Mouse (Mus musculus) kidney, adult 8-10 months (tissue): Measurements from ENCODE around the gene Smad3.

Experiments
- DNase-seq, 2 experiments: peaks; one replicate each; pipeline ENCODE4 v3.0.0; 2022

The Smad3 gene

DNA sequence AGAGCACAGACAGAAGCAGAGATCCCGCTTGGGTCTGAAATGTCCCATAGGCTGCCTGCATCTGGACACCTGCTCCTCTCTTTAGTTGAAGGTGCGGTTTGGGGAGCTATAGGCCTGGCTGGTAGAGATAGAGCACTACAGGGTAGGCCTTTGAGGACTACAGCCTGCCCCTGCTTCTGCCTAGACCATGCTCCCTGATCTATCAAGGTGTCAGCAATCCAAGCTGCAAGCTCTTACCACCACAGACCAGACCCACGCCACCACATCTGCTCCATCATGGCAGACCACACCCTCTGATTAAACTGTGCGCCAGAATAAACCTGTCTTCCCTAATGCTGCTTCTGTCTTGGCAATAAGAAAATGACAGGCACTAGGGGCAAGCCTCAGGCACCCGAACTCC lies 13.2 kb downstream of the Smad3 start:
- DNase-seq: no peak

GRCm38 (mm10) chr9:63743775-63744174 lies 14.0 kb downstream of the Smad3 start:
- no peak for DNase-seq

DNA sequence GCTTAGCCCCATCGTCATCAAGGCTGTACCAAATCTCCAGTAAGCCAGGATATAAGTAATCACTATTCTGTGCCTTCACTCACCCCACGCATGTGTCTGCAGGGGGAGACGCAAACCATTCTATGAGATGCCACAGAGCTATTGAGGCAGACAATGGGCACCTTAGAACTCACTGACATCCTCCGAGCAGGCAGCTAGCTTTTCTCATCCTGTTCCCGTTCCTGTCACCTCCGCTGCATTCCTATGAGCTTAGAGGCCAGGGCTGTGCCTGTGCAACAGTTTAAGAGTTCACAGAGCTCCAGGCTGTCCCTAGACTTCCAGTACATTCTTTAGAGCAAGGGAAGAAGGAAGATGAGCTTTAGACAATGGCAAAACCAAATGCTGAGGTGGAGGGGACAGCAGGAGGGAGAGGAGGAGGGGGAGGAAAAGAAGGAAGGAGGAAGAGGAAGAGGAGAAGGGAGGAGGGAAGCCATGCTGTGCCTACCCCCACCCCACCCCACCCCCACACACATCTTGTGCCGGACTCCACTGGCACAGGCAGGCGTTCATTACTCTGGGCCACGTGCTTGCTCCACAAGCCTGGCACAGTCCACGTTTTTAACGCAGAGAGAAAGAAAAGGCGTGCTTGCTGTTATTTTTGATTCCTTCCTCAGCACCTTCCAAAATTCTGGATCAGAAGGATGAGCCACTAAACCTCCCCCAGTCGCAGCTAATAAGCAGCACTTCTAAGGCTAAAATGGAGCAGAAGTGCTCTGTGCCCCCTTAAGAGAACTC lies 14.7 kb downstream of the Smad3 start:
- DNase-seq: no peak

GRCm38 (mm10) chr9:63742318-63742717 lies 15.5 kb downstream of the Smad3 start:
- no peak for DNase-seq

DNA sequence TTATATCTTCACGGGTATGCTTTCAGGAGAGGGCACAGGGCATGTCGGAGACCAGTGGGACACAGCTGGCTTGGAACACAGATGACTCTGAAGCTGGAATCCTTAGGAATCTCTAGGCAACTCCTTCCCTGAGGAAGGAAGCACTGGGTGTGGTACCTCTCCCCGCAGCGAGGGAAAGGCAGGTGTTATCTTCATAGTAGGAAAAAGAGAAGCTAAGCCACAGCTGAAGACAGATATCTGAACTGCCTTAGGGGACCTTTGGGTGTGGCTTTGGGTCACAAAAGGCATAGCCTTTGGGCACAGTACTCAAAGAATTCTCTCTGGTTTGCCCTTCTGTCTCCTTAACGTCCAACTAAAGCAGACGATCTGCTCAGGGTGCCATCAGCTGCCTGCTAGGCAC lies 16.0 kb downstream of the Smad3 start:
- no peak for DNase-seq

- DNase-seq: no peak
Measured at GRCm38 (mm10) chr9:63740320-63740841, 17.4 kb downstream of the Smad3 start.

DNA sequence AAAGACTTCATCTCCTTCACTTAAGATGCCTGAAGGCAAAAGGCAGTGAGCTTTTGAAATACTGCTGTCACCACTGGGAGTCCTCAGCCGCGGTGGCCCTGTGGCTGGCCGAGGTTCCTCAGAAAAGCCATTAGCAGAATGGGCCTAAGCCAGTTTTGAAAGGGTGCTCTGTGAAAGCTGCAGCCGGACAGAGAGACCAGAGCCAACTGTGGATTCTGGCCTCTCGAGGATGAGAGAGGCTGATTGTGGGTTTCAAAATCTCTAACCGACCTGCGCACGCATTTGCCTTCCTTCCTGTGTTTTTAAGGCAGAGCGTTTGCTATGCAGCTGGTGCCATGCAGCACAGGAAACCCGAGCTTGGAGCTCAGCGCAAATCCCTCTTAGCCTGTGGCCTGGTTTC lies 19.0 kb downstream of the Smad3 start:
- DNase-seq: no peak

DNA sequence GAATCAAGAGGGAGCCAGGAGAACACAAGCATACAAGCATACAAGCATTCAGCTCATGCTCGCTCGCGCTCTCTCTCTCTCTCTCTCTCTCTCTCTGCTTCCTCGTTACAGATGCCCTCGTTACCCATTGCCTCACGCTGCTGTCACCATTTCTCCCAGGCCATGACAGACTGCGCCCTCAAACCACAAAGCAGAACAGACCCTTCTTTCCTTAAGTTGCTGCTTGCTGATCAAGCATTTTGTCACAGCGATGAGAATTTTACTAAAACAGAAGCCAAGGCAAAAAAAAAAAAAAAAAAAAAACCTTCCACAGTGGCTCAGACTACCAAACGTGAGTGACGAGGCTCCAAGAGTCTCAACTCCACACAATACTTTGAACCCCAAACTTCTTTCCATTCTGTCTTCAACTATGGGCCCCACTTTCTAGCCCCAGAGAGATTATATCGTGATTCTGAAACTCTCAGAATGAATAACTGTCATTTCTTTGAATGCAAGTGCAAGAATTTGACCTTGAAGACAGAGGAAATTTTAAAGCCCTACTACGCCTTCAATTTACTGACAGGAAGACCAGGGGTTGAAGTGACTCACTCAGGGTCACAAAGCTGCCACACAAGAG lies 19.6 kb downstream of the Smad3 start:
- DNase-seq: no peak

GRCm38 (mm10) chr9:63737426-63737931 lies 20.3 kb downstream of the Smad3 start:
- DNase-seq: no peak

GRCm38 (mm10) chr9:63734261-63734660 lies 23.5 kb downstream of the Smad3 start:
- DNase-seq: no peak

GRCm38 (mm10) chr9:63732700-63733099 lies 25.1 kb downstream of the Smad3 start:
- no peak for DNase-seq

DNA sequence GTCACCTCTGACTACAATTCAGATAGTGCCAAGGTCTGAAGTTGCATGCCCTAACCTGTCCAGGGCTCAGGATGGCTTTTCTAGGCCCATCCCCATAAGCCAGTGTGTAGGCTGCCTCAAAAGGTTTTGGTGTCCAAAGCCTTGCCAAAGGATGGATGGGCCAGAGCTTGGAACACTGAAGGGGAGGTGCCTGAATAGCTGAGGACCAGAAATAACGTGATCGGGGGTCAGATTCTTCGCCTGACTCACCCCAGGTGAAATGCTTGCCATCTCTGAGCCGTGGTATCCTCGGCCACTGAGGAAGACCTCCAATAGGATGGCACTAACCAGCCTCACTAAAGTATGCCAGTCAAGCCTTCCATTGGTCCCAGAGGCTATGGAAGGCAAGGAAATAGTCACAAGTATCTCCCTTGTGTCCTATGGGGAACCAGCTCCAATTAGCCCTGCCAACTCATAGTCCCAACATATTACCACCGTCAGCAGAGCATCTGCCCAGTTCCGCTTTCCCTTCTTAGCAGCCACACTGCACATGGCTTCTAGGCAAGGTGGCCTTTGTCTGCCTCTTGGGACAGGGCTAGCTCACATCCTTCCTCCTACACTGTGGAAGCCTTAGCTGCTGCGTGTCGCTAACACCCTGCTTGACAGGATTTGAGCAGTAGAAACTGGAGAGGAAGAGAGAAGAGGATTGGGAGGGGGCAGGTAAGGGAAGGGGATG lies 26.5 kb downstream of the Smad3 start:
- no peak for DNase-seq

- DNase-seq: no peak
Measured at GRCm38 (mm10) chr9:63728969-63729368, 28.8 kb downstream of the Smad3 start.

GRCm38 (mm10) chr9:63727070-63727469 lies 30.7 kb downstream of the Smad3 start:
- DNase-seq: no peak

- DNase-seq: no peak
Measured at GRCm38 (mm10) chr9:63726088-63727010, 31.4 kb downstream of the Smad3 start.

- no peak for DNase-seq
Measured at GRCm38 (mm10) chr9:63724750-63725149, 33.0 kb downstream of the Smad3 start.

- DNase-seq: no peak
Measured at GRCm38 (mm10) chr9:63722918-63723317, 34.9 kb downstream of the Smad3 start.

GRCm38 (mm10) chr9:63722350-63722749 lies 35.4 kb downstream of the Smad3 start:
- DNase-seq: no peak

DNA sequence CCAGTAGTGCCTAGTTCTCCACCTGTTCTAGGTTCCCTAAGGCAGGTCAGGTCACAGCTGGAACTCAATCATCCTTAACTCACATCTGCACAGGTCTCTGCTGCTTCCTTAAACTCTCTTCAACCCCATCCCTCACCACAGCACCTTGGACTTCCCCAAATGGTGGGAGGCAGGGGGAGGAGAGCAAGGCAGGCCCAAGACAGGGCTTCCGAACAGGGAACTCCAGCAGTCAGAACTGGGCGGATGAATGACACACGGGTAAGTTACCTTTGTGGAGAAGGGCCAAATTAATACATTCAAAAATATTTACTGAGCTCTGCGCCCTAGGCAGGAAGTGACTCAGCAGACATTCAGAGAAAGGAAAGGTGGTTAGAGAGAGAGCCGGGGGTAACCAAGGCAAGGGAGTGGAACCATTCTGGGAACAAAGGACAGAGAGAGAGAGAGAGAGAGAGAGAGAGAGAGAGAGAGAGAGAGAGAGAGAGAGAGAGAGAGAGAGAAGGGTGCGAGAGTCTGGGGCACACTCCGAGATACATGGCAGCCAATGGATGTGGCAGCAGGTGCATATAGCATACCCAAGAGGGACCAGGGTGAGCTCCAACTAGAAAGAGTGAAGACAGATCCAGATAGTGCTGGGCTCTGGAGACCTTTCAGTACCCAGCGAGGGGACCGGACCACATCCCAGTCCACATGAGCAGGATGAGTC lies 36.1 kb downstream of the Smad3 start:
- no peak for DNase-seq

- no peak for DNase-seq
Measured at GRCm38 (mm10) chr9:63720715-63721114, 37.1 kb downstream of the Smad3 start.

DNA sequence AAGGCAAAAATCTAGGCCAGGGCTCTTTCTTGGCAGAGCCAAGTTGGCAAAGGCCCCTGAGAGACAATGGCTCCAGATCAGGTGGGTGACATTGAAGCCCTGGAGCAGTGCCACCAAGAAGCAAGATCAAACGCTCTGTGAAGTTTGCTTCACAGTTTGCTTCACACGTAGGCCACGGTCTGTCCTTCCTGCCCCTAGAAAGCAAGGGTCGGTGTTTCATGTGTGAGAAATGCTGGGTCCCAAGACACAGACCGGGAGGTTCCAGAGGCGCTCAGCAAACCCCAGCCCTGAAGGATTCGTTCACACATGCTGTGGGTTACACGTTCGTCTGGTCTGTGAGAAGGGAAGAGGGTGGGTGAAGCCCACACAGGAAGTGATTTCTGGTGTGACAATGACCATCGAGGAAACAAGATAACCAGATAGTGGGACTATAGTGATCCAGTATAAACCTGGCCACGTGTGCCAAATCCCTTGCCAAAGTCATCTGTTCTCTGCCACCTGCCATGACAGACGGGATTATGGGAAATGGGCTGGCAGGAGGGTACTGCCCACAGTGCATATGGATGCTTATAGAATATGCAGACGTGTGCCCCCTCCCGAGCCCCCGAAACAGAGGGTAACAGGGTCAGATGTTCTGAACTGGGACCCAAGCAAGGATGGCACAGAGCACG lies 37.9 kb downstream of the Smad3 start:
- no peak for DNase-seq
